Mouse (Mus musculus) layer of hippocampus, postnatal 36 days (tissue): Measurements from ENCODE around the gene Slc5a2. TPM values are rescaled to one million over a fixed set of nuclear protein-coding genes. Genes with fewer than 3 reads are reported as not detected.

Source experiments
- DNase-seq, 2 experiments: peaks; one replicate each; pipeline ENCODE4 v3.0.0; 2022
- total RNA-seq, 2 experiments: library from RNA; stranded (reverse); gene quantifications; 2 replicates each; pipeline ENCODE4 v1.2.3; 2021

Gene Slc5a2
- not detected for total RNA-seq

DNA sequence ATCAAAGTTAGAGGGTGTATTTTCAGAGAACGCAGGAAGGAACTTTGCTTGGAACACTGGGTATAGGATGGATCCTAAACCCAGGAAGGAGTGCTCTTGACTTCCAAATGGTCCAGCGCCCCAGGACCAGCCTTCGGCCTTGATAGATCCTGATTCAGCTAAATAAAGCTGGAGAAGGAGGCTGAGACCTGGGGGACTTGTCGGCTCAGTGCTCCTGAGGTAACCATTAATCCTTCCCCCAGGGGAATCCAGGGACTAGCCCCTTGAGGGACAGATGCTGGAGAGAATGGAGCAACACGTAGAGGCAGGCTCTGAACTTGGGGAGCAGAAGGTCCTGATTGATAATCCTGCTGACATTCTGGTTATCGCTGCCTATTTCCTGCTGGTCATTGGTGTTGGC, at the start of gene Slc5a2:
TSS of gene Slc5a2 (plus strand) at position 247 of the 400 bp plus-strand sequence.
- no peak for DNase-seq

DNA sequence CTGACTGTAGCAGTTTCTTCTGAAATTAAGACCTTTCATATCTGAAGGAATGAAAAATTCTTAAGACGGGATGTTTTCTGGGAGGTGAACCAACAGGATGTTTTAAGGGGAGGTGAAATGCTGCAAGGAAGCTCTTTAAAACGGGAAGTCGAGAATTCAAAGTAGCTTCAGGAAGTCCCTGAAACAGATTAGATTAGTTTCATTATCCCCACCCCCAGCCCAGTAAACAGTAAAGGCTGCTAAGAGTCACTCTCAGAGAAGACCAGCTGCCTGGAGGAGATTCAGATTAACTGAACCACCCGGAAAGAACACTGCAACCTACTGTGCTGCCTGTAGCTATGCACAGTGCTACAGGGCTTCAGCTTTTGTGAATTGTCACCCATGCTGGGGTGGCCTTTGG, 45.5 kb upstream of the Slc5a2 start:
- DNase-seq, result no peak

DNA sequence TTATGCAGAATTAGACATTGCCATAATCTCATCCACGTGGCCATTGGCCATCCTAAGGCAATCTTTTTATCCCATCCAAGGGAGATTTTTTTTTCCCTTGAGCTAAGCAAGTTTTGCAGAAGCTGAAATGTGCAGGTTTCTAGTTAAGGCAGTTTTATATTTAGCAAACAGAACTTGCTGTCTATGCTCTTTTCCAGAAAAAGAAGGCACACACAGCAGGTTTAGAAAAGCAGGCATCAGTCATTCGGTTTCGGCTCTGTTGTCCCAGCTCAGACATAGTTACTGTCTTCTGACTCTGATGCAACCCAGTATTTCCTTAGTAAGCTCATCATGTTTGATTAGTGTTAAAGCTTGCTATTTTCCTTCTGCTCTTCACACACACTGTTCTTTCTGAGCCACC, 44.5 kb upstream of the Slc5a2 start:
- DNase-seq, result no peak

DNA sequence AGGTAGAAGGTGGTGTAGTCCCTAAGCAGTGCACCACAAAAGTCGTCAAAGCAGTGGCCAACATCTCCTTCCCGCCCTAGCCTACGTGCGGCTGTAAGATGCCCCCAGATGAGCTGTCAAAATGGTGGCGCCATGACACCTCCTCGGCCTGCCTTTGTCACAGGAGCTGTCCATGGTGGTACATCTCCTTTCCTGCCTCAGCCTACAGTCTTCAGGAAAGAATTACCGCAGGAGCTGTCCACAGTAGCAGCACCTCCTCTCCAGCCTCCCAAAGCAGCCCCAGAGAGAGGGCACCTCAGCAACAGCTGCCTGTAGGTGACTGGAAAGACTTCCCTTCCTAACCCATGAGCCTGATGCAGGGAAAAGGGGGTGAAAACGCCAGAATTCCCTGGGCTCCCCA, 33.7 kb upstream of the Slc5a2 start:
- no peak for DNase-seq

DNA sequence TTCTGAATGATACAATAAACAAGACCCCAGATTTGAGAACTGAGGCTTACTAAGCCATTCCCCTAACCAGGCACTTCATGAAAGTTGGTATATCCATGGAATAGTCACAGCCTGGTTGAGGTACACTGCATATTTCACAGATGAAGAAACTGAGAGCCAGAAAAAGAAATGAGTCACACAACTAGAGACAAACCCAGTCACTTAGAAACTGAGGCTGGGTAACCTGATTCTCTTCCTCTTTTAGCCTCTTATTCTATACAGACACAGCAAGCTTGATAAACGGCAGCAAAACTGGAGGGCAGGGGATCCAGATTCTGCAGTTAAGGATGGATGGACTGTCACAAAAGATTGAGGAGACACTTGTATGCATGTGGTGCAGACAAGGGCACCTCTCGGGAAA, 30.7 kb upstream of the Slc5a2 start:
- no peak for DNase-seq

DNA sequence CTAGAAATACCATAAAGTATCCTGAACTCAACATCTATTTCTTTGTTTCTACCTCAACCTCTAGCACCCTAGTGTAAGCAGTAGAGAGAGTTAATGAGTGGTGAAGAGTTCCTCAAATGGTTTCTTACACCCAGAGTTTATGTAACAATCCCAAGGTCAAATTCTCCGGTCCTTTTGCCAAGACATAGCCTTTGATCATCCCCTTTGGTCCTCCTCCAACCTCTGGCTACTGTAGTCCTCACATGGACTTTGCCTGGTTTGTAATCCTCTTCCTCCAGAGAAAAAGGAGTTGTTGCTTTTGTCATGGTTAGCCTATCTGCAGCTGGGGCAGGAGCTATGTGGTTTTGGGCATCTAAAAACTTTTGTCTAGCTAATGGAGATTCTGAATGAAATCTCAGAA, 30.0 kb upstream of the Slc5a2 start:
- no peak for DNase-seq

DNA sequence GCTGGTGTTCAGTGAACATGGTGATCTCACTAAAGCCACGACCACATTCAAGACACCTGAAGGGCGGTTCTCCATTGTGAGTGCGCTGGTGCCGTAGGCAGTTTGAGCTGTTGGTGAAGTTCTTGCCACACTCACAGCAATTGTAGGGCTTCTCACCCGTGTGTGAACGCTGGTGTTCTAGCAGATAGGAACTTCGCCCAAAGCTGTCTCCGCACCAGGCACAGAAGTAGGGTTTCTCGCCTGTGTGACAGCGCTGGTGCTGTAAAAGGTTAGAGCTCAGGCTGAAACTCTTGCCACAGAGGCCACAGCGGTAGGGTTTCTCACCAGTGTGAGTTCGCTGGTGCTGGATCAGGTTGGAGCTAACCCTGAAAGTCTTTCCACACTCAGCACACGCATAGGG, 29.0 kb upstream of the Slc5a2 start:
- DNase-seq, result no peak

DNA sequence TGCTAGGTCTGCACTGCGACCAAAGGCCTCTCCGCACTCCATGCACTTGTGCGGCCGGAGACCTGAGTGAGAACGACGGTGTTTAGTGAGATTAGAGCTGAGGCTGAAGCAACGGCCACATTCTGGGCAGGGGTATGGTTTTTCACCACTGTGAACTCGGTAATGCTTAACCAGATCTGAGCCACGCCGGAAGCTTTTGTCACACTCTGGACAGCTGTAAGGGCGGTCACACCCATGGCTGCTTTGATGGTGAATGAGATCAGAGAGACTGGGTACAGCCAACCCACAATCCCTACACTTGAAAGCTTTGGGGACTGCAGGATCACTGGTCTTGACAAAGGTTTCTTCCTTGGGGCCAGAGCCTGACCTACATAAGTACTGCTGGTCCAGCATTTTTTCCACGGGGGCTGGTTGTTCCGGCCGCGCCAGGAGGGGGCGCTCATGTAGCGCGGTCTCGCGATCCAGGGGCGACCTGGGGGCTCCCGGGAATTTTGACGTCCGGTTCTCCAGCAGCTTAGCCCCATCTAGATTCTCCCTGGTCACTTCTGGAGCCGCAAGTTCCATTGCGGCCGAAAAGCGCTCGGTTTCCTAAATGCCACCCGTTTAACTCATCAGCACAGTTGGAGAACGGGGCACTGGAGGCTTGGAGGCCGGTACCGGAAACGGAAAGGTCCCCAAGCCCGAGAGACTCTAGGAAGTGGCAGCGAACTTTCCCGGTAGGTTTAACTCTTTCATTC, 28.4 kb upstream of the Slc5a2 start, which contains the start of gene Armc5:
TSS of gene Armc5 (plus strand) at position 487 of the 737 bp plus-strand sequence.
- DNase-seq, result peak; percentile 81 to 82

DNA sequence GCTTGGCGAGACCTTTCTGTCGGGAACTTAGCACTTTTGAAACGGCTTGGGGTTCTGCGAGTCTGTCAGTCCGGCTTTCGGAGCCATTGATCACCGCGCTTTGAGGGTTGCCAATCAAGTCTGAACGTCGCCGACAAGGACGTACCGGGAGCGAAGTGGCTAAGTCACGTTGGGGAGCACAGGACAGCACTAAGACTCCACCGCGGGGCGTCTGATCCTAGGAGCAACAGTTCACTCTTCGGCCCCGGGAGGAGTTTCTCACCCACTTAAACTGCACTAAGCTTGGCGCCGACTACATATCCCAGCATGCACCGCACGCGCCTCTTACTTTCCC, 27.9 kb upstream of the Slc5a2 start:
- DNase-seq, result no peak

DNA sequence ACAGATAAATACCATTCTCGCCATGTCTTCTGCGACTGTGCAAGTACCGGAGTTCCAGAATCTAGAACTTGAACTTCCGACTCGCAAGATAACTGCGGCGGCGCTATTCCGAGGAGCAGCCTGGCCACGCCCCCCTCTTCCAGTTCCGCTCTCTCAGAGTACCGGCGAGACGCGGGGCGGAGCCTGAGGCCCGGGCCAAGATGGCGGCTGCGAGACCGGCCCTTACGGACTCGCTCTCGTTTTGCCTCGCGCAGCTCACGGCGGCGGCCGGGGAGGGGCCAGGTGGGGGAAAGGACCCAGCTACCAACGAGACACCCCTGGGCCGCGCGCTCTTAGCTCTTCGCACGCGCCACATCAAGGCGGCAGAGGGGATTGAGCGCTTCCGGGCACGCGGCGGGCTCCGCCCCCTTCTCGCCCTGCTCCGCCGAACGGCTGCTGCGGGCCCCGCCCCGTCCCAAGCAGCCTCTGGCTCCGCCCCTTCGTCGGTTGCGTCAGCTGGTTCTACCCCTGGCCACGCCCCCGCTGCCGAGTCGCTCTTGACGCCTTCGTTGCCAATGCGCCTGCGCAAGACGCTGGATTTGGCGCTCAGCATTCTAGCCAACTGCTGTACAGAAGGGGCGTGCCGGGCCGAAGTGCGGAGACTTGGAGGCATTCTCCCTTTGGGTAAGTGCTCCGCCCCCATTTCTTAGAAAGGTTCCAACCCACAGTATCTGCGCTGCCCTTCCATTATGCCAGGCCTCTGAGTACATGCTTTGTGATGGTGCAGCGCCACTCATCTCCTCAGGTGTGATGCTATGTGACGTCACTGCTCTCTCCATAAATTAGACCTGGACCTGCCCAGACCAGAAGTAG, 27.3 kb upstream of the Slc5a2 start, which contains the start of gene 9130023H24Rik:
TSS of gene 9130023H24Rik (minus strand) at position 105 of the 852 bp plus-strand sequence.
- DNase-seq, result peak; percentile 99 to 100

DNA sequence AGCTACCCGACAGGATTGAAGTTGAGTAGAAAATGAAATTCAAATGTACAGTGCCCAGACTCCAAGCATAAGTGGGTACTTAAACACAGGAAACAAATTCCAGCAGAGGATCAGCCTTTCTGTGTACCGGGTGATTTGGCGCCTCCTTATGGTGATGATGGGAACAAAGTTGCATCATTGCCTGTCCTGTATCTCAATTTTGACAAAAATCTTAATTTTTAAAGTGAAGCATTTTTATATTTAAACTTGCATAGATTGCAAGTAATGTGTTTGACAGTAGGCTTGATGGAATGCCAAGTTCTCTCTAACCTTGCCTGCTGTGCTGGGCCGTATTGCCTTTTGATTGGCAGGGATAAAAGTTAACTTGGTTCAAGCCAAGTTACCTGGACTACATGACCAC, 26.5 kb upstream of the Slc5a2 start:
- no peak for DNase-seq

DNA sequence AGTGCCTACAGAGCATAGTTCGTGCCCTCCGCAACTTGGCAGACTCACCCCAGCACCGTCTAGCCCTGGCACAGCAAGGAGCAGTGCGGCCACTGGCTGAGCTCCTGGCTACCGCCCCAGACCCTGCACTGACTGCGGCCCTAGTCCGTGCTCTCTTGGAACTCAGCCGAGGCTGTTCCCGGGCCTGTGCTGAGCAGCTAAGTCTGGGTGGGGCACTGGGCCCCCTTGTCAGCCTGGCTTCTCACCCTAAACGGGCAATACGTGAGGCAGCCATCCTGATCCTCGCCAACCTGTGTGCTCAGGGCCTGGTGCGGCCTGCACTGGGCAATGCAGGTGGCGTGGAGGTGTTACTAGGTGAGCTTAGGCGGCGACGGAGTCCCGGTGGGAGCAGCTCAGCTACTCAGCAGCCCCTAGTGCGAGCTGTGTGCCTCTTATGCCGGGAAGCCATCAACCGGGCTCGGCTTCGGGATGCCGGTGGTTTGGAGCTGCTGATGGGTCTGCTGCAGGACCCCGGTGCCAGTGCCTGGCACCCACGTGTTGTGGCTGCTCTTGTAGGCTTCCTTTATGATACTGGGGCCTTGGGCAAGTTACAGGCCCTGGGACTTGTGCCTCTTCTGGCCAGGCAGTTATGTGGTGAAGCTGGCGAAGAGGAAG, 25.2 kb upstream of the Slc5a2 start:
- no peak for DNase-seq

DNA sequence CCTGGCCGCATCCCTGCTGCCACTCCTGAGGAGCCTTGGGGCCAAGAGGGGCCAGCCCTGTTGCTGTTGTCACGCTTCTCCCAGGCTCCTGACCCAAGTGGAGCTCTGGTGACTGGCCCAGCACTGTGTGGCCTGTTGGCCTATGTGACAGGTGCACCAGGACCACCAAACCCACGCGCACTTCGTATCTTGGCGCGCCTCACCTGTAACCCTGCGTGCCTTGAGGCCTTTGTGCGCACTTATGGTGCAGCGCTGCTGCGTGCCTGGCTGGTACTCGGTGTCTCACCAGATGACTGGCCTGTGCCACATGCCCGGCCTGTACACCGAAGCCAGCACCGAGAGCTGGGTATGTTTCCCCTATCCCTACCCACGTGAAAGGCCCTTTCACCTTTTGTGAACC, 23.1 kb upstream of the Slc5a2 start:
- no peak for DNase-seq

DNA sequence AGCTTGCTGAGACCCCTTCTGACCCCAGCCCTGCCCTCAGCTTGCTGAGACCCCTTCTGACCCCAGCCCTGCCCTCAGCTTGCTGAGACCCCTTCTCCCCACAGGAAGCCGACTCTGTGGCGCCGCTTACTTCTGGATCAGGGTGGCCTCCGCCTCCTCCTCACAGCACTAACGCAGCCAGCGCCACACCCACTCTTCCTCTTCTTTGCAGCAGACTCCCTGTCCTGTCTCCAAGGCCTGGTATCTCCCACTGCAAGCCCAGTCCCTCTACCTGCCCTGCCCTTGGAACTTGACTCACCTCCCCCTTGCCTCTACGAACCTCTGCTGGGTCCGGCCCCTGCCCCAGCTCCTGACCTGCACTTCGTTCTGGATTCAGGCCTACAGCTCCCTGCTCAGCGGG, 21.5 kb upstream of the Slc5a2 start:
- DNase-seq, result no peak

DNA sequence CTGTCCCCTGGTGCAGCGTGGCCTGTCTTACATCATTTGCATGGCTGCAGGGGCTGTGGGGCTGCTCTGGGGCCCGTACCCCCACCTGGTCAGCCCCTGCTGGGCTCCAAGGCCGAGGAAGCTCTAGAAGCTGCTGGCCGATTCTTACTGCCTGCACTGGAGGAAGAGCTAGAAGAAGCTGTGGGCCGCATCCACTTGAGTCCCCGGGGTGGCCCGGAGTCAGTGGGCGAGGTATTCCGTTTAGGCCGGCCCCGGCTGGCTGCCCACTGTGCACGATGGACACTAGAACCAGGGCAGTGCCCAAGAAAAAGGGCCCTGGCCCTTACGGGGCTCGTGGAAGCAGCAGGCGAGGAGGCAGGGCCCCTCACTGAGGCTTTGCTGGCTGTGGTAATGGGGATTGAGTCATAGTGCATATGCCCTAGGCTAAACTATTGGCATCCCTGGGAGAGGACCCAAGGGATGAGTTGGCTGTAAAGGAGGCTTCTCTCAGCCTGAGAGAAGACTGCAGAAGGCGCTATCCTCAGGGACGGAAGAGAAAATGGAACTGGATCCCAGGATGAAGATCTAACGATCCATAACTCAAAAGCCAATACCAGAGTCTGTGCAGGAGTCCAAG, 20.9 kb upstream of the Slc5a2 start:
- no peak for DNase-seq

DNA sequence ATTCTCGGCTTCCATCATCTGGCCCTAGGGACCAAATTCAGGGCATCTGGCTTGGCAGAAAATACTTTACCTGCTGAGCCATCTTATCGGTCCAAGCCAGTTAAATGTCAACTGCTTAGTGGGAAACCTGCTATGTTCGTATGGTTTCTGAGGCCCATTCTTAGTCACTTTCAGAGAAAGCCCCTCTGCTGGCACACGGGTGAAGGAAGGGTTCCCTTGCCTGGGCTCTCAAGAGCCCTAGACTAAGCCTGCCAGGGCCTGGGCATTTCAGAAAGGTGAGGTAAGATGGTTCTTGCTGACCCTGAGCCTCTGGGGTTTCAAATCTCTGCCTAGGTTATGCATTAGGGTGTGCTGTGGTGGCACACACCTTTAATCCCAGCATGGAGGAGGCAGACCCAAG, 19.9 kb upstream of the Slc5a2 start:
- no peak for DNase-seq

DNA sequence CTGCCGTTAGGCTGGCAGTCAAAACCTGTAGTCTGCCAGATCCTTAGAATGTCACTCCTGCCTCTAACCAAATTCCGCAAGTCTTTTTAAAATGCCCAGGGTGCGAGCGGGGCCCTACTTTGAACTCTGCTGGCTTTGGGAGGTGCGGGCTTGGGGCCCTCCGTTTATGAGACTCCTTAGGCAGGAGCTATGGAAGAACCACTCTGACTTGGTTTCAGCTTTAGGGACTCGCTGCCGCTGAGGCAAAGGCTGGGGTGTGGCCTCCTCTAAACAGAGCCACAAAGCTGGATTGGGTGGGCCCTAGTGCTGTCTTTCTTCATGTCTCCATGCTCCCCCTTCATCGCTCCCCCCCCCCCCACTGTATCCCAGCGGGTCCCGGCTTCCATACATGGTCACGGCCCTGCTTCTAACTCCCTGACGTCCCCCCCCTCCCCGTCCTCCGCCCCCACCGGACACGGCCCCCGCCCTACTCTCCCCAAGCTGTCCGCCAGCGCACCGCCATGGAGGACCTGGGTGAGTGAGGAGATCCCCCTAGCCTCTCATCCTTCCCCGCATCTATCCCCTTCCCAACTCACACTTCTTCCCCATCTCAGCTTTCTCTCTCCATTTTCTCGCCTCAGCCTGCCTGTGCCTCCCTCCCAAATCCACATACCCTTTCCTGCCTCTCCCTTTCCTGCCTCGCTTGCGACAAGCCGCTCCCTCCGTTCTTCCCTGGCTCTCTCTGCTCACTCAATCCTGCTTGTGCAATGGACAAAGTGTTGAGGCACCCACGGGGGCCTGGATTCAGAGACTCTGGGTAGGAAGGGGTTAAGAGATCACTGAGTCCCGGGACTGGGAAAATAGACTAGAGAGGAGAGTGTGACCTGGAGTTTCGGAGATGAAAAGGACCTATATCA, 18.7 kb upstream of the Slc5a2 start, which contains the start of gene Tgfb1i1:
TSS of gene Tgfb1i1 (plus strand) at position 317 of the 896 bp plus-strand sequence.
- peak in 1 of 2 experiments; percentile 32 for DNase-seq

DNA sequence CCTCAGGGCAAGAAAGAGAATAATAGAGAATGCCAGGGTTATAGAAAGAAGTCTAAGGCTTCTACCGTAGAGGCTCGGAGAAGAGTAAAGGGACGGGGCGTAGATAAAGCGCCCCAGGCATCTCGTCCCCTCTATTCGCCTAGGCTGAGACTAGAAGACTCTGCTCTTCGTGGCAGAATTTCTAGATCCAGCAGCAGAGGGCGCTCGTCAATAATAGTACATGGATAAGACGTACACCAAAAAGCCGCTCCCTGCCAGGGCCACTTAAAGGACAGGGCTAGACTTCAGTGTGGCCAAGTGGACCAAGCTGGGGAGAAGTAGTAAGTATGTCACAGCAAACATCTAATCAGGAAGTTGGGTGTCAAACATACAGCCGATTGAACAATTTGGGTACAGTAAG, 18.0 kb upstream of the Slc5a2 start:
- DNase-seq, result peak; percentile 71 to 81

DNA sequence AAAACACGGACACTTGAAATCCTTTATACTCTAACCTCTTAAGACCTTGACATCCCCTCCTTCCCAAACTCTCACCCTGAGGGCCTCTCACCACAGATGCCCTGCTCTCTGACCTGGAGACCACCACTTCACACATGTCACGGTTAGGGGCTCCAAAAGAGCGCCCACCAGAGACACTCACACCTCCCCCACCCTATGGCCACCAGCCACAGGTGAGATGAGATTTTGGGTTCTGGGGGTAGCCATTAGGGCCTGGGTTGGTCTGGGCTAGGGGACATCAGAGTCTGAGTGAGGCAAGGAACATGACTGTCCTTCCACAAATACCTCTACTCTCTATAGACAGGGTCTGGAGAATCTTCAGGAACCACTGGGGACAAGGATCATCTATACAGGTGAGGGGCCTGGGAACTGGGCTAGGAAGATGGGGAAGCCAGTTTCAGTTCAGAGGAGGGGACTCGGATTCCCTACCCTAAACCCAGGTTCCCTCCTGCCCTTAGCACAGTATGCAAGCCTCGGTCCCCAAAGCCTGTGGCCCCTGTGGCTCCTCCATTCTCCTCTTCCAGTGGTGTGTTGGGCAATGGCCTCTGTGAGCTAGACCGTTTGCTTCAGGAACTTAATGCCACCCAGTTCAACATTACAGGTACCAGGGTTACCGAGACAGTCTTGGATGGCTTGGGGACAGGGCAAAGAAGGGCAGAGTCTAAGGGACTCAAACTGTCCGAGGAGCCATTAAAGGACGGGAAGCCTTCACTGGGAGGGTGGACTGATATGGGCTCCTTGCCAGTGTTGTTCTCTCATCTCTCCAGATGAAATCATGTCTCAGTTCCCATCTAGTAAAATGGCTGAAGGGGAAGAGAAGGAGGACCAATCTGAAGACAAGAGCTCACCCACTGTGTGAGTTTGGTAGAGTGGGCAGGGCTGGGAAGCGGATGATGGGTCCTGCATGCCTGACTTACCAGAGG, 17.1 kb upstream of the Slc5a2 start:
- no peak for DNase-seq

DNA sequence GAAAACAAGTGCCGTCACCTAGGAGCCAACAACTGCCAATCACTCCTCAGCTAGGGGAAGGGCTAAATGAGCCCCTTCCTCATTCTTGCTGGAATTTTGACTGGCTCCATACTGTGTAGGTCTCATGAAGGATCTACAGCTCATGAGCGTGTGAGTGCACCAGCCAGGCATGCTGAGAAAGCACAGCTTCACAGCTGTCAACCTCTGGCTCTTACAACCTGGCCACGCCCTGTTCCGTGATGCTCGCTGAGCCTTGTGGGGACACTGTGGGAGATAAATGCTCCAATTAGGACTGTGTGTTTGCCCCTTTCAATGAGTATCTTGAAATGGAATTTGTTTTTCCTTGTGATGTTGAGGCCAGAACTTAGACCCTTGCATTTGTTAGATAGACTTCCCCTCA, 15.5 kb upstream of the Slc5a2 start:
- DNase-seq, result no peak
